ENCODE assay signal across 9 mouse cellular contexts in the genomic region with DNA sequence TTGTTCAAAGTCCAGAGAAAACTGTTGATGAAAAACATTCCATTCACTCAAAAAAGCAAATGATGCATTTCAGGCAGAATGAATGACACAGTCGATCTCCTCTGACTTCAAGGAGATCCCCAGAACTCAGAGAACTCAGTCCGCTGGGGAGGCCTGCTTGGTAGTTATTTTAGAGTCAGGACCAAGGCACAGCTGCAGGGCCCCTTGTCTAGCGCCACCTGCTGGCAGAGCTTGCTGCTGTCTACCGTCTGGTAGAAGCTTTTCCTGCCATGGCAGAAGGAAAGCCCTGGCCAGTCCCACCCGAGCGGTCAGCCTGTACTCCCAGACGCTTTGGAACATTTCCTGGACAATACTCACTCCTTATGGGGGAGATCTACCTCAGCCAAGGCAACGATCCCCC. TPM values are rescaled to one million over a fixed set of nuclear protein-coding genes. Genes with fewer than 3 reads are reported as not detected.
A peak's percentile ranks its signal among the peaks of the same experiment; 100 is the strongest.
DNase-seq lines count a peak whose midpoint lies in the region; ATAC-seq and TF ChIP-seq lines count a peak whose summit lies in the region.
"Had no signal": no experiment of that assay in that cellular context is flagged by ENCODE, and none has a peak within 500 bp of the region (broad histone marks: within the 10 kb centered on the region; RNA-seq: fewer than 3 reads in every experiment).

No protein-coding gene starts in this region.

- no peak overlapping the region for H3K9ac ChIP-seq in hindbrain, embryonic 12.5 days
- H3K9ac ChIP-seq in stomach, embryonic 14.5 days (replicated peaks; ENCODE audit: low read depth, low read length), result no peak overlapping the region
- H3K9ac ChIP-seq: midbrain, embryonic 12.5 days had no signal

- H3K4me2 ChIP-seq in hindbrain, embryonic 12.5 days (replicated peaks), result no peak overlapping the region
- no peak overlapping the region for H3K4me2 ChIP-seq in stomach, embryonic 14.5 days (replicated peaks; ENCODE audit: low read depth, low read length)
- H3K4me2 ChIP-seq: midbrain, embryonic 12.5 days had no signal

- no peaks in the 10 kb centered on the region for H3K36me3 ChIP-seq in hindbrain, embryonic 10.5 days
- no peaks in the 10 kb centered on the region for H3K36me3 ChIP-seq in hindbrain, embryonic 12.5 days
- H3K36me3 ChIP-seq in stomach, embryonic 14.5 days (ENCODE audit: control insufficient read depth, insufficient read depth, low read length), result no peaks in the 10 kb centered on the region
- H3K36me3 ChIP-seq: midbrain, embryonic 12.5 days had no signal

- no peak overlapping the region for H3K27ac ChIP-seq in hindbrain, embryonic 10.5 days
- no peak overlapping the region for H3K27ac ChIP-seq in hindbrain, embryonic 12.5 days
- no peak overlapping the region for H3K27ac ChIP-seq in left cerebral cortex, adult 2 months
- peak overlapping the region; percentile 33; the same call in 1 of the 2 replicates for H3K27ac ChIP-seq in stomach, embryonic 14.5 days (ENCODE audit: low read length)
- H3K27ac ChIP-seq: midbrain, embryonic 12.5 days had no signal

- peak; percentile 75 for DNase-seq in hindbrain, embryonic 10.5 days (ENCODE audit: low spot score)
- peak; percentile 94 for DNase-seq in adrenal gland, postnatal 25 days
- peak; percentile 63 for DNase-seq in embryo, embryonic 9.5 days (ENCODE audit: extremely low spot score)
- peak; percentile 87 to 94 for DNase-seq in heart, postnatal 36 days
- DNase-seq in left cerebral cortex, adult 2 months (ENCODE audit: extremely low spot score in 1 of 2, low spot score in 2 of 2), result peak; percentile 75 to 81
- peak; percentile 50 to 73 for DNase-seq in monocyte, adult 2 months (ENCODE audit: low read depth in 1 of 2, low spot score in 2 of 2)

- H3K27me3 ChIP-seq in hindbrain, embryonic 10.5 days (ENCODE audit: insufficient read depth, poor library complexity, severe bottlenecking), result no peaks in the 10 kb centered on the region; the same call in 1 of the 2 replicates
- H3K27me3 ChIP-seq in hindbrain, embryonic 12.5 days, result no peaks in the 10 kb centered on the region
- H3K27me3 ChIP-seq in stomach, embryonic 14.5 days (ENCODE audit: control insufficient read depth, insufficient read depth, low read length), result no peaks in the 10 kb centered on the region
- H3K27me3 ChIP-seq: midbrain, embryonic 12.5 days had no signal

- no peaks in the 10 kb centered on the region for H3K9me3 ChIP-seq in hindbrain, embryonic 10.5 days
- H3K9me3 ChIP-seq in hindbrain, embryonic 12.5 days (replicated peaks), result no peaks in the 10 kb centered on the region
- no peaks in the 10 kb centered on the region for H3K9me3 ChIP-seq in stomach, embryonic 14.5 days (ENCODE audit: control insufficient read depth, low read depth, low read length)
- H3K9me3 ChIP-seq: midbrain, embryonic 12.5 days had no signal

- 34% methylated on average over 8 of the region's 8 CpGs for WGBS in hindbrain, embryonic 10.5 days
- WGBS in hindbrain, embryonic 12.5 days, result 39% methylated on average over 8 of the region's 8 CpGs
- 39% methylated on average over 8 of the region's 8 CpGs for WGBS in stomach, embryonic 14.5 days

- peak; percentile 96 for TF ChIP-seq CTCF in left cerebral cortex, adult 2 months (IDR thresholded peaks at IDR 0.05)

- intact Hi-C loops in heart, postnatal 36 days (cut with DNase I), result loop anchor here (1.0 to 10.0 kb wide), 3 partner anchors 49 to 422 kb away; no protein-coding TSS in a partner anchor
- intact Hi-C loops in left cerebral cortex, adult 2 months (cut with DNase I), result loop anchor here (1.0 kb wide), 1 partner anchor 49 kb away; no protein-coding TSS in a partner anchor

- peaks cover 14% of the 10 kb centered on the region for H3K4me1 ChIP-seq in hindbrain, embryonic 10.5 days (replicated peaks)
- peaks cover 3% of the 10 kb centered on the region; the same call in 1 of the 2 replicates for H3K4me1 ChIP-seq in hindbrain, embryonic 12.5 days
- 0 out of 2 replicates have a peak, but pooled peaks cover 3% of the 10 kb centered on the region for H3K4me1 ChIP-seq in stomach, embryonic 14.5 days (ENCODE audit: control insufficient read depth, insufficient read depth, low read length)
- H3K4me1 ChIP-seq: midbrain, embryonic 12.5 days had no signal

- no peak for ATAC-seq in hindbrain, embryonic 12.5 days (ENCODE audit: low FRiP score)
- ATAC-seq in stomach, embryonic 14.5 days (ENCODE audit: insufficient number of reproducible peaks, insufficient read depth, low FRiP score, low read depth), result no peak

- H3K4me3 ChIP-seq in hindbrain, embryonic 10.5 days, result no peak overlapping the region
- H3K4me3 ChIP-seq in hindbrain, embryonic 12.5 days, result no peak overlapping the region
- no peak overlapping the region for H3K4me3 ChIP-seq in left cerebral cortex, adult 2 months
- H3K4me3 ChIP-seq in stomach, embryonic 14.5 days (ENCODE audit: low read depth, low read length), result no peak overlapping the region
- H3K4me3 ChIP-seq: midbrain, embryonic 12.5 days had no signal

RNA-seq across cellular contexts. Expression of a gene that starts 14.9 kb away (rescaled TPM):
- 66.6 and 67.2 TPM in 2 replicates for polyA plus RNA-seq in hindbrain, embryonic 10.5 days (2016; fragmentation: Nextera tagmentation; extraction: Ambion mirVana)
- 77.2 and 78.8 TPM in 2 replicates for polyA plus RNA-seq in hindbrain, embryonic 12.5 days (2016; fragmentation: Nextera tagmentation; extraction: Ambion mirVana)
- 154 and 195 TPM in 2 replicates for total RNA-seq in adrenal gland, postnatal 25 days (2021)
- total RNA-seq in heart, postnatal 36 days (2021), result 100 to 1,000 TPM; 137 to 138 TPM
- total RNA-seq in left cerebral cortex, adult 2 months (2021), result 10 to 100 TPM; 71.6 to 77.6 TPM
- polyA plus RNA-seq in stomach, embryonic 14.5 days (2014; fragmentation: Nextera tagmentation; extraction: Ambion mirVana), result 198 and 200 TPM in 2 replicates

RNA-seq across cellular contexts. Expression of a gene that starts 36.6 kb away (rescaled TPM):
- 1.0 and 1.2 TPM in 2 replicates for polyA plus RNA-seq in hindbrain, embryonic 10.5 days (2016; fragmentation: Nextera tagmentation; extraction: Ambion mirVana)
- polyA plus RNA-seq in hindbrain, embryonic 12.5 days (2016; fragmentation: Nextera tagmentation; extraction: Ambion mirVana), result 0.70 and 1.6 TPM in 2 replicates
- 2.2 and 3.3 TPM in 2 replicates for total RNA-seq in adrenal gland, postnatal 25 days (2021)
- 1 to 10 TPM; 7.1 to 9.2 TPM for total RNA-seq in heart, postnatal 36 days (2021)
- 1 to 10 TPM; 3.0 to 3.5 TPM for total RNA-seq in left cerebral cortex, adult 2 months (2021)
- 2.7 and 3.1 TPM in 2 replicates for polyA plus RNA-seq in stomach, embryonic 14.5 days (2014; fragmentation: Nextera tagmentation; extraction: Ambion mirVana)

RNA-seq across cellular contexts. Expression of a gene that starts 39.2 kb away (rescaled TPM):
- polyA plus RNA-seq in hindbrain, embryonic 10.5 days (2016; fragmentation: Nextera tagmentation; extraction: Ambion mirVana), result 336 and 389 TPM in 2 replicates
- polyA plus RNA-seq in hindbrain, embryonic 12.5 days (2016; fragmentation: Nextera tagmentation; extraction: Ambion mirVana), result 276 and 287 TPM in 2 replicates
- 104 and 117 TPM in 2 replicates for total RNA-seq in adrenal gland, postnatal 25 days (2021)
- total RNA-seq in heart, postnatal 36 days (2021), result 10 to 100 TPM; 52.9 to 58.9 TPM
- 100 to 1,000 TPM; 142 to 156 TPM for total RNA-seq in left cerebral cortex, adult 2 months (2021)
- 324 and 346 TPM in 2 replicates for polyA plus RNA-seq in stomach, embryonic 14.5 days (2014; fragmentation: Nextera tagmentation; extraction: Ambion mirVana)

RNA-seq across cellular contexts. Expression of a gene that starts 39.3 kb away (rescaled TPM):
- polyA plus RNA-seq in hindbrain, embryonic 10.5 days (2016; fragmentation: Nextera tagmentation; extraction: Ambion mirVana), result 4.4 TPM in 1 of 2 replicates, not detected in the other
- 13.2 and 13.3 TPM in 2 replicates for polyA plus RNA-seq in hindbrain, embryonic 12.5 days (2016; fragmentation: Nextera tagmentation; extraction: Ambion mirVana)
- 20.9 TPM in 1 of 2 replicates, not detected in the other for total RNA-seq in adrenal gland, postnatal 25 days (2021)
- total RNA-seq in heart, postnatal 36 days (2021), result 10 to 100 TPM; 10.6 to 17.6 TPM
- 1 to 10 TPM; 2.0 to 5.3 TPM for total RNA-seq in left cerebral cortex, adult 2 months (2021)
- polyA plus RNA-seq in stomach, embryonic 14.5 days (2014; fragmentation: Nextera tagmentation; extraction: Ambion mirVana), result 6.5 TPM in 1 of 2 replicates, not detected in the other

RNA-seq across cellular contexts. Expression of a gene that starts 51.1 kb away (rescaled TPM):
- 48.8 and 50.0 TPM in 2 replicates for polyA plus RNA-seq in hindbrain, embryonic 10.5 days (2016; fragmentation: Nextera tagmentation; extraction: Ambion mirVana)
- 47.3 and 48.0 TPM in 2 replicates for polyA plus RNA-seq in hindbrain, embryonic 12.5 days (2016; fragmentation: Nextera tagmentation; extraction: Ambion mirVana)
- total RNA-seq in adrenal gland, postnatal 25 days (2021), result 23.1 and 24.6 TPM in 2 replicates
- total RNA-seq in heart, postnatal 36 days (2021), result 10 to 100 TPM in 1 of 2 experiments, 1 to 10 TPM in 1; 9.8 to 10.5 TPM
- 10 to 100 TPM; 32.6 to 35.7 TPM for total RNA-seq in left cerebral cortex, adult 2 months (2021)
- polyA plus RNA-seq in stomach, embryonic 14.5 days (2014; fragmentation: Nextera tagmentation; extraction: Ambion mirVana), result 31.0 and 34.2 TPM in 2 replicates
